Mouse (Mus musculus) heart, embryonic 16.5 days (tissue): ENCODE data around the gene Magohb. TPM values are rescaled to one million over a fixed set of nuclear protein-coding genes. Genes with fewer than 3 reads are reported as not detected.
"Not testable (repeated sequence)": the region's sequence is repeated elsewhere in the genome, so short reads cannot be mapped to it uniquely, and the experiment has no call there.

Source experiments
- ATAC-seq: fragments of 200-750 bp; cut with Nextera tagmentation; replicated peaks from 2 replicates; pipeline ENCODE4 v1.8.0; 2017; ENCODE audit warnings: moderate number of reproducible peaks; ENCODE audit not compliant: insufficient read depth, low FRiP score; ENCODE audit errors: extremely low read depth
- H3K27ac ChIP-seq: fragments of 300-500 bp; sonication (generic); 2 replicates; pipeline ENCODE4 v1.5.1; 2014; ENCODE audit warnings: mild to moderate bottlenecking, low read length, control low read depth, moderate library complexity
- H3K27me3 ChIP-seq: fragments of 300-500 bp; sonication (generic); 2 replicates; pipeline ENCODE4 v1.6.1; 2014; ENCODE audit warnings: low read length, mixed read lengths; ENCODE audit not compliant: control insufficient read depth, insufficient read depth
- H3K36me3 ChIP-seq: fragments of 300-500 bp; sonication (generic); 2 replicates; pipeline ENCODE4 v1.6.1; 2014; ENCODE audit not compliant: control insufficient read depth, insufficient read depth
- H3K4me1 ChIP-seq: fragments of 300-500 bp; sonication (generic); 2 replicates; pipeline ENCODE4 v1.6.1; 2014; ENCODE audit warnings: low read length, mixed read lengths; ENCODE audit not compliant: control insufficient read depth, insufficient read depth
- H3K4me2 ChIP-seq: fragments of 300-500 bp; sonication (generic); 2 replicates; pipeline ENCODE4 v1.6.1; 2014; ENCODE audit warnings: low read depth, mild to moderate bottlenecking, control low read depth, low read length
- H3K4me3 ChIP-seq: fragments of 300-500 bp; sonication (generic); 2 replicates; pipeline ENCODE4 v1.5.1; 2014; ENCODE audit warnings: mild to moderate bottlenecking, control low read depth, low read length
- H3K9ac ChIP-seq: fragments of 300-500 bp; sonication (generic); 2 replicates; pipeline ENCODE4 v1.6.1; 2014; ENCODE audit warnings: low read length, control low read depth
- H3K9me3 ChIP-seq: fragments of 300-500 bp; sonication (generic); replicated peaks from 2 replicates; pipeline ENCODE4 v1.6.1; 2016; ENCODE audit warnings: low read length; ENCODE audit not compliant: control insufficient read depth
- WGBS: fragments of 180-500 bp; shearing (Covaris S2); extraction: QIAGEN DNeasy Blood & Tissue Kit; methylation state at CpG from one replicate; pipeline ENCODE4 v1.1.7; 2014; 5-methylcytosine and 5-hydroxymethylcytosine counted together
- polyA plus RNA-seq: library from polyadenylated mRNA; unstranded; fragments of >200 nt; fragmentation: Nextera tagmentation; extraction: Ambion mirVana; gene quantifications from 2 replicates; pipeline ENCODE4 v1.2.1, GENCODE M21; 2015

Gene Magohb
- polyA plus RNA-seq, 1 experiment from 2014 or later: 34.1 TPM

- Histone ChIP-seq H3K9ac (no peak overlapping the region), H3K27ac (no peak overlapping the region), H3K4me2 (no peak overlapping the region), H3K4me1 (no peaks in the 10 kb centered on the region), H3K4me3 (no peak overlapping the region), H3K27me3 (no peaks in the 10 kb centered on the region), H3K36me3 (no peaks in the 10 kb centered on the region), H3K9me3 (no peaks in the 10 kb centered on the region)
- 56% methylated on average over 3 of the region's 3 CpGs for WGBS
- ATAC-seq: no peak
Measured at GRCm38 (mm10) chr6:131304776-131305175, 11.7 kb upstream of the Magohb start.

- H3K4me3 ChIP-seq: no peak overlapping the region
- no peaks in the 10 kb centered on the region for H3K4me1 ChIP-seq
- H3K9ac ChIP-seq: no peak overlapping the region
- no peaks in the 10 kb centered on the region for H3K36me3 ChIP-seq
- no peak overlapping the region for H3K4me2 ChIP-seq
- H3K27ac ChIP-seq: no peak overlapping the region
- no peak for ATAC-seq
- no peaks in the 10 kb centered on the region for H3K9me3 ChIP-seq
- no peaks in the 10 kb centered on the region for H3K27me3 ChIP-seq
Measured at GRCm38 (mm10) chr6:131298531-131298930, 5.5 kb upstream of the Magohb start.

GRCm38 (mm10) chr6:131294435-131295112, 1.5 kb upstream of the Magohb start:
- no peak overlapping the region for H3K27ac ChIP-seq
- H3K4me2 ChIP-seq: no peak overlapping the region
- H3K27me3 ChIP-seq: no peaks in the 10 kb centered on the region
- no peak for ATAC-seq
- no peaks in the 10 kb centered on the region for H3K36me3 ChIP-seq
- no peaks in the 10 kb centered on the region for H3K9me3 ChIP-seq
- no peak overlapping the region for H3K9ac ChIP-seq
- no peak overlapping the region for H3K4me3 ChIP-seq
- 85% methylated on average over 5 of the region's 5 CpGs for WGBS
- H3K4me1 ChIP-seq: peaks cover 6% of the 10 kb centered on the region

GRCm38 (mm10) chr6:131293916-131294315, 872 bp upstream of the Magohb start:
- Histone ChIP-seq H3K4me1 (peaks cover 6% of the 10 kb centered on the region), H3K9ac (no peak overlapping the region), H3K36me3 (no peaks in the 10 kb centered on the region), H3K4me2 (no peak overlapping the region), H3K27ac (no peak overlapping the region), H3K27me3 (no peaks in the 10 kb centered on the region), H3K4me3 (no peak overlapping the region), H3K9me3 (no peaks in the 10 kb centered on the region)
- 82% methylated on average over 5 of the region's 5 CpGs for WGBS
- ATAC-seq: no peak

- Histone ChIP-seq H3K4me3 (peak overlapping the region; percentile 73), H3K4me2 (peak overlapping the region; percentile 61), H3K27me3 (no peaks in the 10 kb centered on the region), H3K4me1 (peaks cover 6% of the 10 kb centered on the region), H3K9me3 (no peaks in the 10 kb centered on the region), H3K27ac (peak overlapping the region; percentile 10; the same call in 1 of the 2 replicates), H3K9ac (peak overlapping the region; percentile 81), H3K36me3 (peaks cover 4% of the 10 kb centered on the region; the same call in 1 of the 2 replicates)
- peak; percentile 43; the same call in 1 of the 2 replicates for ATAC-seq
- 14% methylated on average over 10 of the region's 10 CpGs for WGBS
Measured at GRCm38 (mm10) chr6:131292276-131292990, 611 bp downstream of the Magohb start.

- no peak overlapping the region for H3K4me3 ChIP-seq
- no peak overlapping the region for H3K27ac ChIP-seq
- no peak overlapping the region for H3K9ac ChIP-seq
- no peaks in the 10 kb centered on the region for H3K27me3 ChIP-seq
- WGBS: 11% methylated on average over 2 of the region's 2 CpGs
- no peak for ATAC-seq
- no peak overlapping the region for H3K4me2 ChIP-seq
- H3K36me3 ChIP-seq: peaks cover 8% of the 10 kb centered on the region; the same call in 1 of the 2 replicates
- no peaks in the 10 kb centered on the region for H3K9me3 ChIP-seq
- peaks cover 6% of the 10 kb centered on the region for H3K4me1 ChIP-seq
Measured at GRCm38 (mm10) chr6:131290430-131290829, 2.6 kb downstream of the Magohb start.

- H3K36me3 ChIP-seq: not testable (repeated sequence)
Measured at GRCm38 (mm10) chr6:131278160-131278559, 14.9 kb downstream of the Magohb start.

GRCm38 (mm10) chr6:131276659-131277058, 16.4 kb downstream of the Magohb start:
- Histone ChIP-seq H3K9me3 (no peaks in the 10 kb centered on the region), H3K36me3 (0 out of 2 replicates have a peak, but pooled peaks cover 1% of the 10 kb centered on the region), H3K4me1 (no peaks in the 10 kb centered on the region), H3K27me3 (no peaks in the 10 kb centered on the region), H3K4me2 (no peak overlapping the region), H3K4me3 (no peak overlapping the region), H3K9ac (no peak overlapping the region), H3K27ac (no peak overlapping the region)
- ATAC-seq: no peak
- 70% methylated on average over 4 of the region's 4 CpGs for WGBS

More at GRCm38 (mm10) chr6:131278160-131278559, 14.9 kb downstream of the Magohb start:
- not testable (repeated sequence) for H3K9me3 ChIP-seq, H3K27me3 ChIP-seq, H3K4me3 ChIP-seq, H3K9ac ChIP-seq, H3K4me2 ChIP-seq, ATAC-seq, H3K4me1 ChIP-seq, H3K27ac ChIP-seq
- 91% methylated on average over 2 of the region's 2 CpGs for WGBS

- Histone ChIP-seq H3K4me3 (no peak overlapping the region), H3K9ac (no peak overlapping the region), H3K4me1 (no peaks in the 10 kb centered on the region), H3K27ac (no peak overlapping the region), H3K4me2 (no peak overlapping the region), H3K36me3 (no peaks in the 10 kb centered on the region), H3K9me3 (no peaks in the 10 kb centered on the region), H3K27me3 (no peaks in the 10 kb centered on the region)
- WGBS: 80% methylated on average over 1 of the region's 1 CpGs
- ATAC-seq: no peak
Measured at GRCm38 (mm10) chr6:131272311-131272710, 20.7 kb downstream of the Magohb start.
